Mouse (Mus musculus) liver, adult 2 months (tissue): ENCODE measurements around the gene Mettl6. TPM values are rescaled to one million over a fixed set of nuclear protein-coding genes. Genes with fewer than 3 reads are reported as not detected.

Experiments used
- DNase-seq: peaks from one replicate; pipeline ENCODE4 v3.0.0-alpha.2; 2011; ENCODE audit warnings: low read depth, low spot score; ENCODE audit errors: extremely low read depth
- H3K27ac ChIP-seq: fragments of 200-500 bp; replicated peaks from 2 replicates; pipeline ENCODE4 v1.5.1; 2012; ENCODE audit warnings: low read depth, mild to moderate bottlenecking, control low read depth, inconsistent platforms, low read length; ENCODE audit not compliant: insufficient read depth
- H3K27me3 ChIP-seq: fragments of 200-500 bp; 2 replicates; pipeline ENCODE4 v1.6.1; 2012; ENCODE audit warnings: mild to moderate bottlenecking, moderate library complexity, low read length, inconsistent platforms; ENCODE audit not compliant: control insufficient read depth, insufficient read depth
- H3K36me3 ChIP-seq: fragments of 200-500 bp; 2 replicates; pipeline ENCODE4 v1.6.1; 2012; ENCODE audit warnings: low read length, inconsistent platforms; ENCODE audit not compliant: control insufficient read depth, insufficient read depth
- H3K4me1 ChIP-seq: fragments of 200-500 bp; 2 replicates; pipeline ENCODE4 v1.6.1; 2011; ENCODE audit warnings: low read length; ENCODE audit not compliant: control insufficient read depth, insufficient read depth
- H3K4me3 ChIP-seq: fragments of 200-500 bp; 2 replicates; pipeline ENCODE4 v1.5.1; 2011; ENCODE audit warnings: low read depth, mild to moderate bottlenecking, control low read depth, low read length, moderate library complexity; ENCODE audit not compliant: insufficient read depth
- H3K79me2 ChIP-seq: fragments of 200-500 bp; 2 replicates; pipeline ENCODE4 v1.6.1; 2012; ENCODE audit warnings: inconsistent platforms, mild to moderate bottlenecking, low read length, moderate library complexity; ENCODE audit not compliant: control insufficient read depth, insufficient read depth
- H3K9ac ChIP-seq: fragments of 200-500 bp; 2 replicates; pipeline ENCODE4 v1.6.1; 2012; ENCODE audit warnings: low read depth, mild to moderate bottlenecking, control low read depth, inconsistent platforms, low read length
- CTCF ChIP-seq: fragments of 200-500 bp; IDR thresholded peaks from 2 replicates; pipeline ENCODE4 v1.5.1; 2011; ENCODE audit warnings: low read depth, low read length, control low read depth
- POLR2A ChIP-seq: fragments of 200-500 bp; IDR thresholded peaks from 2 replicates; pipeline ENCODE4 v1.6.1; 2011; ENCODE audit warnings: low read length, control low read depth; ENCODE audit not compliant: insufficient read depth; ENCODE audit errors: extremely low read depth
- WGBS: fragments of 180-500 bp; shearing (Covaris S2); methylation state at CpG from one replicate; pipeline ENCODE4 v1.1.7; 2018; 5-methylcytosine and 5-hydroxymethylcytosine counted together
- polyA plus RNA-seq: library from polyadenylated mRNA; depleted of rRNA; stranded (reverse); fragments of >200 nt; gene quantifications from 2 replicates; pipeline ENCODE4 v1.2.3, GENCODE M21; 2012
- total RNA-seq: library from RNA; depleted of rRNA; stranded (reverse); fragments of >200 nt; gene quantifications from 2 replicates; pipeline ENCODE4 v1.2.3, GENCODE M21; 2014

Gene Mettl6
- total and polyA plus RNA-seq, 2 experiments, result 5.4 to 11.2 TPM

GRCm38 (mm10) chr14:31493901-31494300 is 939 bp downstream of the Mettl6 start:
- H3K79me2 ChIP-seq, result peaks cover 18% of the 10 kb centered on the region
- peaks cover 15% of the 10 kb centered on the region for H3K4me1 ChIP-seq
- H3K36me3 ChIP-seq, result peaks cover 21% of the 10 kb centered on the region
- H3K9ac ChIP-seq, result peak overlapping the region; percentile 91; the same call in 1 of the 2 replicates
- no peak for DNase-seq
- H3K27me3 ChIP-seq, result no peaks in the 10 kb centered on the region
- 15% methylated on average over 9 of the region's 9 CpGs for WGBS
- TF ChIP-seq POLR2A (no peak), CTCF (no peak)
- no peak overlapping the region for H3K27ac ChIP-seq
- H3K4me3 ChIP-seq, result peak overlapping the region; percentile 92

GRCm38 (mm10) chr14:31488055-31488454 is 6.8 kb downstream of the Mettl6 start:
- no peaks in the 10 kb centered on the region for H3K27me3 ChIP-seq
- WGBS, result 95% methylated on average over 6 of the region's 6 CpGs
- H3K79me2 ChIP-seq, result no peaks in the 10 kb centered on the region
- H3K4me3 ChIP-seq, result no peak overlapping the region
- peaks cover 51% of the 10 kb centered on the region for H3K36me3 ChIP-seq
- H3K9ac ChIP-seq, result no peak overlapping the region
- DNase-seq, result no peak
- H3K27ac ChIP-seq, result no peak overlapping the region
- TF ChIP-seq POLR2A (no peak), CTCF (no peak)
- H3K4me1 ChIP-seq, result no peaks in the 10 kb centered on the region

- WGBS, result 75% methylated on average over 4 of the region's 4 CpGs
- peaks cover 50% of the 10 kb centered on the region for H3K36me3 ChIP-seq
Measured at GRCm38 (mm10) chr14:31486465-31486864, 8.4 kb downstream of the Mettl6 start.

GRCm38 (mm10) chr14:31482417-31482816 is 12.4 kb downstream of the Mettl6 start:
- Histone ChIP-seq H3K27me3 (no peaks in the 10 kb centered on the region), H3K9ac (no peak overlapping the region), H3K4me1 (no peaks in the 10 kb centered on the region), H3K36me3 (peaks cover 51% of the 10 kb centered on the region), H3K4me3 (no peak overlapping the region), H3K79me2 (no peaks in the 10 kb centered on the region), H3K27ac (no peak overlapping the region)
- WGBS, result 88% methylated on average over 5 of the region's 5 CpGs
- TF ChIP-seq CTCF (no peak), POLR2A (no peak)
- peak; percentile 19 for DNase-seq

More at GRCm38 (mm10) chr14:31486465-31486864, 8.4 kb downstream of the Mettl6 start:
- no peaks in the 10 kb centered on the region for H3K79me2 ChIP-seq
- no peak overlapping the region for H3K4me3 ChIP-seq
- H3K27me3 ChIP-seq, result no peaks in the 10 kb centered on the region
- no peak overlapping the region for H3K27ac ChIP-seq
- no peak for DNase-seq
- TF ChIP-seq CTCF (no peak), POLR2A (no peak)
- no peaks in the 10 kb centered on the region for H3K4me1 ChIP-seq
- H3K9ac ChIP-seq, result no peak overlapping the region

GRCm38 (mm10) chr14:31473297-31473696 is 21.5 kb downstream of the Mettl6 start:
- no peak for DNase-seq
- Histone ChIP-seq H3K9ac (no peak overlapping the region), H3K4me1 (no peaks in the 10 kb centered on the region), H3K27me3 (no peaks in the 10 kb centered on the region), H3K27ac (no peak overlapping the region), H3K79me2 (no peaks in the 10 kb centered on the region), H3K4me3 (no peak overlapping the region), H3K36me3 (no peaks in the 10 kb centered on the region)
- no peak for TF ChIP-seq POLR2A
- TF ChIP-seq CTCF, result no peak
- whole genome bisulfite sequencing, result 96% methylated on average over 2 of the region's 2 CpGs

- Histone ChIP-seq H3K27ac (no peak overlapping the region), H3K36me3 (no peaks in the 10 kb centered on the region), H3K4me1 (no peaks in the 10 kb centered on the region), H3K79me2 (no peaks in the 10 kb centered on the region), H3K27me3 (no peaks in the 10 kb centered on the region), H3K4me3 (no peak overlapping the region), H3K9ac (no peak overlapping the region)
- 4% methylated on average over 5 of the region's 5 CpGs for WGBS
- TF ChIP-seq POLR2A (no peak), CTCF (peak; percentile 33)
- peak; percentile 62 for DNase-seq
Measured at GRCm38 (mm10) chr14:31472451-31473061, 22.3 kb downstream of the Mettl6 start.
